Mouse (Mus musculus) right cerebral cortex, postnatal 10 days (tissue): ENCODE data around the gene Nhsl2.

Experiments
- DNase-seq, 2 experiments: peaks; one replicate each; pipeline ENCODE4 v3.0.0; 2021; ENCODE audit warnings: low spot score in 2 of 2

Nhsl2 gene

GRCm38 (mm10) chrX:102042386-102042785 lies 193.2 kb downstream of the Nhsl2 start:
- DNase-seq, result no peak

- DNase-seq, result peak in 1 of 2 experiments; percentile 12
These were observed 201.4 kb downstream of the Nhsl2 start for GRCm38 (mm10) chrX:102050552-102050951.

- DNase-seq, result no peak
These were observed 202.0 kb downstream of the Nhsl2 start for GRCm38 (mm10) chrX:102051225-102051624.

GRCm38 (mm10) chrX:102053371-102053770 lies 204.2 kb downstream of the Nhsl2 start:
- no peak for DNase-seq

GRCm38 (mm10) chrX:102054009-102054408 lies 204.8 kb downstream of the Nhsl2 start:
- DNase-seq, result no peak

- DNase-seq, result no peak
These were observed 210.3 kb downstream of the Nhsl2 start for GRCm38 (mm10) chrX:102059437-102059836.

- no peak for DNase-seq
These were observed 211.1 kb downstream of the Nhsl2 start for GRCm38 (mm10) chrX:102060243-102060642.

GRCm38 (mm10) chrX:102060891-102061290 lies 211.7 kb downstream of the Nhsl2 start:
- DNase-seq, result peak; percentile 47 to 62

- peak in 1 of 2 experiments; percentile 14 for DNase-seq
These were observed 214.9 kb downstream of the Nhsl2 start for GRCm38 (mm10) chrX:102064062-102064461.

GRCm38 (mm10) chrX:102065213-102065775 lies 216.1 kb downstream of the Nhsl2 start:
- peak in 1 of 2 experiments; percentile 15 for DNase-seq

- peak; percentile 65 to 81 for DNase-seq
These were observed 216.9 kb downstream of the Nhsl2 start for GRCm38 (mm10) chrX:102066134-102066533.

- peak in 1 of 2 experiments; percentile 22 for DNase-seq
These were observed 217.9 kb downstream of the Nhsl2 start for GRCm38 (mm10) chrX:102067118-102067517.

- DNase-seq, result peak in 1 of 2 experiments; percentile 17
These were observed 219.8 kb downstream of the Nhsl2 start for GRCm38 (mm10) chrX:102068811-102069540.

- peak; percentile 92 to 95 for DNase-seq
These were observed 221.6 kb downstream of the Nhsl2 start, which contains the start of gene Rtl5 for GRCm38 (mm10) chrX:102070591-102071471. TSS of gene Rtl5 (minus strand) at chrX:102071304.

- DNase-seq, result peak in 1 of 2 experiments; percentile 19
These were observed 222.3 kb downstream of the Nhsl2 start for GRCm38 (mm10) chrX:102071517-102071916.

- DNase-seq, result no peak
These were observed 224.6 kb downstream of the Nhsl2 start for GRCm38 (mm10) chrX:102073605-102074325.

- no peak for DNase-seq
These were observed 225.2 kb downstream of the Nhsl2 start for GRCm38 (mm10) chrX:102074435-102074834.

GRCm38 (mm10) chrX:102075158-102075557 lies 226.0 kb downstream of the Nhsl2 start:
- no peak for DNase-seq

GRCm38 (mm10) chrX:102076886-102077765 lies 227.9 kb downstream of the Nhsl2 start:
- DNase-seq, result no peak

- DNase-seq, result no peak
These were observed 231.9 kb downstream of the Nhsl2 start for GRCm38 (mm10) chrX:102081076-102081475.
